Mouse (Mus musculus): ENCODE data around the gene Pnmal1.
"Not testable (repeated sequence)": the region's sequence is repeated elsewhere in the genome, so short reads cannot be mapped to it uniquely, and the experiment has no call there.

Gene Pnmal1

DNA sequence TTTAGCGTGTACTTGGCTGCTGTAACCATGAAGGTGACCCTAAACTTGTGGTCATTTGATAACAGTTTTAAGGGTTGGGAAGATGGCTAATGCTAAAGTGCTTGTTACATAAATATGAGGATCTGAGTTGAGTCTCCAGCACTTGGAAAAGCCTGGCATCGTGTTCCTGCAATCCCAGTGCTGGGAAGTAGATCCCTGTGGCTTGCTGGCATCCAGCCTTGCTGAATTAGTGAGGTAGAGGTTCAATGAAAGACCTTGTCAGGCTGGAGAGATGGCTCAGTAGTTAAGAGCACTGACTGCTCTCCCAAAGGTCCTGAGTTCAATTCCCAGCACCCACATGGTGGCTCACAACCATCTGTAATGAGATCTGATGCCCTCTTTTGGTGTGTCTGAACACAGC, 5.7 kb upstream of the Pnmal1 start:
- DNase-seq: not testable (repeated sequence)

- no peak for DNase-seq
Measured at GRCm38 (mm10) chr7:16955712-16956111, 3.8 kb upstream of the Pnmal1 start.

GRCm38 (mm10) chr7:16956410-16957265, 2.8 kb upstream of the Pnmal1 start:
- DNase-seq: no peak

DNA sequence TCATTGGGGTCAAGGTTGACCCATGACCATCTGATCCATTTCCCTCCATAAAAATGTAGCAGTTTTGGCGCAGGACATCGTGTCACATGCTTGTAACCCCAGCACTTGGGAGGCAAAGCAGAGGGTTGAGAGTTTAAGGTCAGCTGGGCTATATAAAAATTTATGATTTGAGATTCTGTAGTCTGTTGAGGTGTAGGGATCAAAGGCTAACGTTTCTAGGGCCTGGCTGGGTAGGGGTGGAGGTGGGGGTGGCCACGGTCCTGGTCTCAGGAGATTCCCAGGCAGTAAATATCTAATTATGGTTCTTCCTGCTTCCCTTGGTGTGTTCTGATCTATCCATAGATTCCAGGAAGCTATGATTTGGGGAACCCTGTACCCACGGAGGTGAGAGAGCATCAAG, 2.2 kb downstream of the Pnmal1 start:
- DNase-seq: no peak

- no peak for DNase-seq
Measured at GRCm38 (mm10) chr7:16968414-16968813, 8.9 kb downstream of the Pnmal1 start.

GRCm38 (mm10) chr7:16971160-16971559, 11.7 kb downstream of the Pnmal1 start:
- DNase-seq: no peak

- DNase-seq: no peak
Measured at GRCm38 (mm10) chr7:16974018-16974417, 14.5 kb downstream of the Pnmal1 start.

GRCm38 (mm10) chr7:16976298-16976697, 16.8 kb downstream of the Pnmal1 start:
- no peak for DNase-seq

- DNase-seq: no peak
Measured at GRCm38 (mm10) chr7:16978173-16978572, 18.7 kb downstream of the Pnmal1 start.

DNA sequence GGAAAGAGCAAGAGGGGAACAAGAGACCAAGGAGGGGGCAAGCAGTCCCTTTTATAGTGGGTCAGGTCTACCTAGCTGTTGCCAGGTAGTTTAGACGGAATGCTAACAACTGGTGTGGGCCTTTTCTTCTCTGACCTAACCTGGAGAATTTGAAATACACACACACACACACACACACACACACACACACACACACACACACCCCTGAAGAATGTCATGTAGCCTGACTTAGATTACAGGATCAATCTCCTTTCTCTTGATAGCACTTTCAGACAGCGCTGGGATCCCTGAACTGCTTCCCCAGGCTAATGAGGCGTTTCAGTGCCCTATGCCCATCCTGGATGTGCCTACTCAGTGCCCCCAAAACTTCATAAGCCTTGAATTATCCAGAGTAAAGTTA, 19.1 kb downstream of the Pnmal1 start:
- no peak for DNase-seq

DNA sequence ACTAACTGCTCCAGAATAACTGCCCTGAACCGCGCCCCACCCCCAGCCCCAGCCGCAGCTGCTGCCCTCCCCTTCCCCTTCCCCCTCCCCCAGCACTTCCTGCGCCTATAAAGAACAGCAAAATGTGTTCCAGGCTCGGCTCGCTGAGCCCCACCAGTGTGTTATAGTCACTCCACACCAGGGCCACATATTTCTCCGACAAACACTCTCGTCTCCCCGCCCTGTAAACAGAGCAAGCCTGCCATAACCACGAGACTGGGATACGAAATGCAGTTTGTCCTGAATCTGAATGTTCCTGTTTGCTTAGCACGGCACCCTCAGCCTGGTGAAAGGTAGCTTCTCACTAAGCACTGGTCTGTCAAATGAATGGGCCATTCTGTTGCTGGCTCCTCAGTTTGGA, 20.9 kb downstream of the Pnmal1 start:
- DNase-seq: no peak

GRCm38 (mm10) chr7:16982859-16983568, 23.5 kb downstream of the Pnmal1 start, which contains the start of gene Gm42372:
TSS of gene Gm42372 (plus strand) at chr7:16983086.
- DNase-seq: no peak

DNA sequence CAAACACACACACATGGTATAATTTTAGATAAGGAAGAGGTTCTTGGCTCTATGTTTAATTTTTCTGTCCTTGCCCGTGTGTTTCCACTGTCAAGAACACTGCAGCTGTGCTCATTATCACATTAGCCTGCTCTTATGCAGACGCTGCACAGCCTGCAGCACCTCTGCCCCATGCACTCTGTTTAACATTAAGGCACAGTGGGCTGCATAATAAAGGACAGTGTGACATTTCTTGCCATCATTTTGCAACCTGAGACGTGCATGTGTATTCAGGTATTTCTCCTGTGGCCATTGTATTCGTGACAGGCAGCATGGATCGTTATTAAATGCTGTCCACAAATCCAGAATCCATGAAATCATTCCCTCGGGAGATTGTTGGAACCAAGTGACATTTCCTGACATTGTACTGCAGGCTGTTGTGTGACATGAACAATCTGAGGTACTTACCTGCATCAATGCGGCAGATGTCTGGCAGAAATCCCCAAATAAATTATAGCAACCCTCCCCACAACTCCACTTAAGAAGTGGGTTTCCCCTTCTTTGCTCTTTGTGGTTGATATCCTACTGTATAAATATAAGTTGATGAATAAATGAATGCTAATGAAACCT, 28.2 kb downstream of the Pnmal1 start:
- no peak for DNase-seq

- DNase-seq: peak; percentile 23
Measured at GRCm38 (mm10) chr7:16988405-16988804, 28.9 kb downstream of the Pnmal1 start.

- no peak for DNase-seq
Measured at GRCm38 (mm10) chr7:16990006-16990744, 30.7 kb downstream of the Pnmal1 start.

DNA sequence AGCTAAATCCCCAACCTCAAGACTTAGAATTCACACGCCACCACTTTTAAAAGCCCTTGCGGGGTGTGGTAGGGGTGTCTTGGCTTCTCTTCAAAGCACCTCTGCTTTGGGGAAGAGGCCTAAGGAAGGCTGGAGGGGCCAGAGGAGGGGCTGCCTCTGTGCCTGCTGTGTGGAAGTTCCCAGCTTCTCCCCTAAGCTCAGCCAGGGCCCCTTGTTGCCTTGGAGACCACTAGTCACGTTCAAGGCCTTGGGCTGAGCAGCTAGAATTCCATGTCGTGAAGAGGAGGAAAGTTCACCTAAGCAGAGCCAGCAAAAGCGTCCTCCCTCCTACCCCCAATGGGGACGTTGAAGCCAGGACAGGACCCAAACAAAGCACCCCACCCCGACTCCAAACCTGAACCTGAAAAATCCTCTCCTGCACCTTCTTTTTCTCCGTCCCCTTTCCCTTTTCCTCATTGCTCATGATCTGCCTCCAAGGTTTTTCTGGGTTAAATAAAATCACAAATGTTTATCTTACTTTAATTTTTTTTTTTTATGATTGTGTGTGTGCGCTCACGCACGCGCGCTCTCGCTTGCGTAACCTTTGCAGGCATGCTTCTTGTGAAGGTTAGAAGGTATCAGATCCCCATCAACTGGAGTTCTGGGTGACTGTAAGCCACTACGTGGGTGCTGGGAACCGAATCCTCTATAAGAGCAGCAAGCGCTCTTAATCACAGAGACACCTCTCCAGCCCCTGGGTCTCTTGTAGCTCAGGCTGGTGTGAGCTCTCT, 32.4 kb downstream of the Pnmal1 start:
- DNase-seq: no peak

- DNase-seq: no peak
Measured at GRCm38 (mm10) chr7:16992451-16992807, 33.0 kb downstream of the Pnmal1 start, which contains the start of gene Ccdc8. TSS of gene Ccdc8 (plus strand) at chr7:16992708.

DNA sequence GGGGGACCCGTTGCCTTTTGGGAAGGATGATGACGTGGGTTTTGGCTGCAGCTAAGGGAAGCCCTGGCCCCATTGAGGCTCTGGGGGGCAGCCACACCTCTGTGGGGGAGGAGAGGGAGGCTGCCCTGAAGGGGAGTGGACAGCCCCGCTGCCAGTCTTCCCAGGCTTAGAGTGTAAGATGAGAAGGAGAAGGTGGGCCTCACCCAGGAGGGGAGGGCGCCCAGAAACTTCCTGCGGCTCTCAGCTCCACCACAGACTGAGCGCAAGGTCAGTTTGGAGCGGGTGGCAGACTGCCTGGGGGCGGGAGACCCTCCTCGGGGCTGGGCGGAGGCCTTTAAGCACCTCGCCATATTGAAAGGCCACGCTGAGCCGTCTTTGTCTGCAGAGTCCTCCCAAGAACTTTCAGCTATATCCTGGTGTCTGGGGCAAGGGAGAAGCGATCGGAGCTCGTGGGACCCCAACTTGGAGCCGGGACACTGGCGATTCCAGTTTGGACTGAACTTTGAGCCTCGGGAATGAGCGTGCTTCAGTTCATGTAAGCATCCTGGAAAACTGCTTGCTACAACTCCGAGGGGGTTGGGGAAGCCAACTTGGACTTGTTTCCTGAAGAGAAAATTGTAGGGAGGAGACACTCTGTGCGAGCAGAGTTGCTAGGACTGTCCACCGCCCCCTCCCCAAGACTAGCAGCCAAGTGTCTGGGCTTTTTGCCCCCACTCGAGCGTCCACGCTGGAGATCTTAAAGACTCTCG, 34.3 kb downstream of the Pnmal1 start:
- peak; percentile 45 for DNase-seq

DNA sequence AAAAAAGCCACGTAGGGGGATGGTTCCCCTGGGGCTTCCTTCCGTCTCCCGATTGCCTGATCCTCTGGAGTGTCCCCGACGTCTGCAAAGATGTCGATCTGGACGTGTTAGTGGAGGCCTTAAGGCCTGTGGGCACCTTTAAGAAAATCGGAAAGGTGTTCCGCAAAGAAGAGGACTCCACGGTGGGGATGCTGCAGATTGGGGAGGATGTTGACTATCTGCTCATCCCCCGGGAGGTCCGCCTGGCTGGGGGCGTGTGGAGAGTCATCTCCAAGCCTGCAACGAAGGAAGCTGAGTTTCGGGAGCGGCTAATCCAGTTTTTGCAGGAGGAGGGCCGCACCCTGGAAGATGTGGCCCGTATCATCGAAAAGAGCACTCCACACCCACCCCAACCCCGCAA, 34.9 kb downstream of the Pnmal1 start:
- no peak for DNase-seq

GRCm38 (mm10) chr7:16995345-16995744, 35.9 kb downstream of the Pnmal1 start:
- DNase-seq: no peak

GRCm38 (mm10) chr7:16999233-16999632, 39.8 kb downstream of the Pnmal1 start:
- no peak for DNase-seq
